Mouse (Mus musculus) heart, postnatal 0 days (tissue): Measurements from ENCODE around the gene Ttc7b. TPM values are rescaled to one million over a fixed set of nuclear protein-coding genes. Genes with fewer than 3 reads are reported as not detected.

Experiments used
- ATAC-seq: fragments of 200-750 bp; cut with Nextera tagmentation; 2 replicates; pipeline ENCODE4 v1.8.0; 2017; ENCODE audit warnings: low read depth, moderate number of reproducible peaks, moderate library complexity; ENCODE audit not compliant: insufficient read depth
- DNase-seq: peaks from one replicate; pipeline ENCODE4 v3.0.0-alpha.2; 2016; ENCODE audit warnings: low spot score
- H3K27ac ChIP-seq: fragments of 300-500 bp; sonication (generic); 2 replicates; pipeline ENCODE4 v1.5.1; 2014; ENCODE audit warnings: low read depth, mild to moderate bottlenecking
- H3K27me3 ChIP-seq: fragments of 300-500 bp; sonication (generic); 2 replicates; pipeline ENCODE4 v1.6.1; 2014; ENCODE audit warnings: low read length, mixed read lengths; ENCODE audit not compliant: control insufficient read depth, insufficient read depth
- H3K36me3 ChIP-seq: fragments of 300-500 bp; sonication (generic); replicated peaks from 2 replicates; pipeline ENCODE4 v1.6.1; 2014; ENCODE audit warnings: low read length, mixed read lengths; ENCODE audit not compliant: control insufficient read depth, insufficient read depth
- H3K4me1 ChIP-seq: fragments of 300-500 bp; sonication (generic); 2 replicates; pipeline ENCODE4 v1.6.1; 2014; ENCODE audit warnings: antibody characterized with exemption; ENCODE audit not compliant: control insufficient read depth, insufficient read depth
- H3K4me2 ChIP-seq: fragments of 300-500 bp; sonication (generic); 2 replicates; pipeline ENCODE4 v1.6.1; 2014; ENCODE audit warnings: low read depth, mild to moderate bottlenecking, low read length, moderate library complexity
- H3K4me3 ChIP-seq: fragments of 300-500 bp; sonication (generic); 2 replicates; pipeline ENCODE4 v1.5.1; 2014; ENCODE audit warnings: low read depth, low read length
- H3K9ac ChIP-seq: fragments of 300-500 bp; sonication (generic); replicated peaks from 2 replicates; pipeline ENCODE4 v1.6.1; 2014; ENCODE audit warnings: low read depth, low read length, mixed read lengths
- H3K9me3 ChIP-seq: fragments of 300-500 bp; sonication (generic); replicated peaks from 2 replicates; pipeline ENCODE4 v1.6.1; 2016; ENCODE audit warnings: low read length; ENCODE audit not compliant: control insufficient read depth
- CTCF ChIP-seq: IDR thresholded peaks from 2 replicates; pipeline ENCODE4 v1.5.1; 2016; ENCODE audit warnings: antibody characterized with exemption, control low read depth, low read depth
- EP300 ChIP-seq: IDR thresholded peaks from 2 replicates; pipeline ENCODE4 v1.6.1; 2016; ENCODE audit warnings: antibody characterized with exemption, low read depth
- WGBS: fragments of 180-500 bp; shearing (Covaris S2); extraction: QIAGEN DNeasy Blood & Tissue Kit; methylation state at CpG from one replicate; pipeline ENCODE4 v1.1.7; 2014; 5-methylcytosine and 5-hydroxymethylcytosine counted together
- polyA plus RNA-seq: library from polyadenylated mRNA; unstranded; fragments of >200 nt; fragmentation: Nextera tagmentation; extraction: Ambion mirVana; gene quantifications from 2 replicates; pipeline ENCODE4 v1.2.1, GENCODE M21; 2015
- total RNA-seq: library from RNA; depleted of rRNA; stranded (reverse); fragments of >200 nt; gene quantifications from 2 replicates; pipeline ENCODE4 v1.2.3, GENCODE M21; 2014; ENCODE audit warnings: low replicate concordance

The Ttc7b gene
- total and polyA plus RNA-seq, 2 experiments from 2014 or later: 6.7 to 29.4 TPM

DNA sequence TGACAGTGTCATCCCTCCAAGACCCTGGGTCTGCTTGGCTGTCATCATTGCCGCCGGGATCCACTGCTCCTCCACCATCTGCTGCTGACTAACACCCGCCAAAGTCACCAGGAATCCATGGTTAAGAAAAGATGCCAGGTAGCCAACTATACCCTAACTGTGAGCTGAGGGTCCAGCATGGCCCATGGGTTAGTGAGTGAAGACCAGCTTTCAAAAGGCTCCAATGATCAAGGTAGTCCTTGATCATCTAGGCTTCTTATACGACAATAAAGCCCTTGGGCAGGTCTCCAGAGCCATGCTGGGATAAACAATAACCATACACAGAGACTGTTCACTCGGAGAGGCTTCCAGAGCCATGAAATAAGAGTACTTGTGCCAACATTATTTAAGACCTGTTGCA, 22.6 kb downstream of the Ttc7b start:
- no peak for DNase-seq

GRCm38 (mm10) chr12:100495083-100495482, 25.5 kb downstream of the Ttc7b start:
- 96% methylated on average over 7 of the region's 7 CpGs for WGBS
- no peak for TF ChIP-seq EP300
- no peak for TF ChIP-seq CTCF
- ATAC-seq: no peak

More for the DNA sequence above, 22.6 kb downstream of the Ttc7b start:
- ATAC-seq: no peak
- TF ChIP-seq CTCF (no peak), EP300 (no peak)
- H3K27me3 ChIP-seq: no peaks in the 10 kb centered on the region
- no peak overlapping the region for H3K4me2 ChIP-seq
- H3K9me3 ChIP-seq: no peaks in the 10 kb centered on the region
- H3K9ac ChIP-seq: no peak overlapping the region
- no peak overlapping the region for H3K27ac ChIP-seq
- 90% methylated on average over 5 of the region's 5 CpGs for WGBS
- no peak overlapping the region for H3K4me3 ChIP-seq
- peaks cover 8% of the 10 kb centered on the region for H3K4me1 ChIP-seq
- peaks cover 66% of the 10 kb centered on the region for H3K36me3 ChIP-seq

GRCm38 (mm10) chr12:100493211-100493610, 27.4 kb downstream of the Ttc7b start:
- ATAC-seq (no peak), DNase-seq (no peak)
- Histone ChIP-seq H3K9me3 (no peaks in the 10 kb centered on the region), H3K27me3 (no peaks in the 10 kb centered on the region), H3K4me2 (no peak overlapping the region), H3K36me3 (peaks cover 69% of the 10 kb centered on the region), H3K4me1 (no peaks in the 10 kb centered on the region), H3K4me3 (no peak overlapping the region), H3K27ac (no peak overlapping the region), H3K9ac (no peak overlapping the region)
- WGBS: 79% methylated on average over 5 of the region's 5 CpGs
- no peak for TF ChIP-seq CTCF
- no peak for TF ChIP-seq EP300

More at GRCm38 (mm10) chr12:100495083-100495482, 25.5 kb downstream of the Ttc7b start:
- H3K4me2 ChIP-seq: no peak overlapping the region
- no peak overlapping the region for H3K27ac ChIP-seq
- no peaks in the 10 kb centered on the region for H3K27me3 ChIP-seq
- peaks cover 78% of the 10 kb centered on the region for H3K36me3 ChIP-seq
- no peak for DNase-seq
- H3K4me3 ChIP-seq: no peak overlapping the region
- no peak overlapping the region for H3K9ac ChIP-seq
- H3K9me3 ChIP-seq: no peaks in the 10 kb centered on the region
- H3K4me1 ChIP-seq: no peaks in the 10 kb centered on the region

- H3K9me3 ChIP-seq: no peaks in the 10 kb centered on the region
- no peak for TF ChIP-seq EP300
- TF ChIP-seq CTCF: no peak
- no peaks in the 10 kb centered on the region for H3K4me1 ChIP-seq
- no peak overlapping the region for H3K9ac ChIP-seq
- DNase-seq (no peak), ATAC-seq (no peak)
- no peaks in the 10 kb centered on the region for H3K27me3 ChIP-seq
- no peak overlapping the region for H3K27ac ChIP-seq
- peaks cover 63% of the 10 kb centered on the region for H3K36me3 ChIP-seq
- H3K4me3 ChIP-seq: no peak overlapping the region
- WGBS: 84% methylated on average over 3 of the region's 3 CpGs
- H3K4me2 ChIP-seq: no peak overlapping the region
These were observed 27.9 kb downstream of the Ttc7b start for GRCm38 (mm10) chr12:100492676-100493075.

GRCm38 (mm10) chr12:100491967-100492611, 28.5 kb downstream of the Ttc7b start:
- Histone ChIP-seq H3K4me2 (no peak overlapping the region), H3K9me3 (no peaks in the 10 kb centered on the region), H3K27ac (no peak overlapping the region), H3K9ac (no peak overlapping the region), H3K4me1 (no peaks in the 10 kb centered on the region), H3K4me3 (no peak overlapping the region), H3K27me3 (no peaks in the 10 kb centered on the region), H3K36me3 (peaks cover 58% of the 10 kb centered on the region)
- DNase-seq (no peak), ATAC-seq (no peak)
- WGBS: 98% methylated on average over 10 of the region's 10 CpGs
- TF ChIP-seq CTCF (no peak), EP300 (no peak)

DNA sequence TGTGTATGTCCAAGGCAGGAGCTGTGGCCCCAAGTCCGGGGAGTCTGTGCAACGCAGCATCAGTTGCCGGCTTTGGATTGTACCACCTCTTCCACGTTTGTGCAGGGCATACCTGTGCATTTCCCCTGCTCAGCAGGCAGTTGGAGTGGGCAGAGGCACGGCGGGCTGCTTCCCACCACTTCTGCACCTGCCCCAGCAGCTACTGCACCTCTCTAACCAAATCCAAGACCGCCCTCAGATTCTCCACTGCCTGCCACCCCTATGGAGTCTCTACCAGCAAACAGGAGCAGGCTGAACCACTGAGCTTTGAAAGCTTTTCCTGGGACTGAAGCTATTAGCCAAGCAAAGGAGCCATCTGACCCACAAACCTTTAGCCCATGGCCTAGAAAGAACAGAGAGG, 30.8 kb downstream of the Ttc7b start:
- Histone ChIP-seq H3K4me3 (no peak overlapping the region), H3K36me3 (peaks cover 36% of the 10 kb centered on the region), H3K4me1 (no peaks in the 10 kb centered on the region), H3K27me3 (no peaks in the 10 kb centered on the region), H3K27ac (no peak overlapping the region), H3K4me2 (no peak overlapping the region), H3K9ac (no peak overlapping the region), H3K9me3 (no peaks in the 10 kb centered on the region)
- TF ChIP-seq EP300 (no peak), CTCF (no peak)
- ATAC-seq (no peak), DNase-seq (no peak)
- WGBS: 91% methylated on average over 7 of the region's 7 CpGs
